Mouse (Mus musculus) adipocyte (in vitro differentiated cells): ENCODE measurements at regions not wholly inside any gene's neighbourhood (a gene's known extent, or its start where the extent isn't known, plus 50 kb on each side); places are given as distances from the start of the nearest gene placed in this dataset.
A peak's percentile ranks its signal among the peaks of the same experiment; 100 is the strongest.

Experiments
- DNase-seq: peaks from one replicate; pipeline ENCODE4 v3.0.0-alpha.2; 2016; ENCODE audit warnings: low spot score

- peak; percentile 47 for DNase-seq
Measured at GRCm38 (mm10) chr14:105950924-105951323, 54.3 kb upstream of the Spry2 start.

GRCm38 (mm10) chr14:105955082-105955481 is 58.5 kb upstream of the Spry2 start:
- no peak for DNase-seq

- DNase-seq: no peak
Measured at GRCm38 (mm10) chr14:105956796-105957195, 60.2 kb upstream of the Spry2 start.

GRCm38 (mm10) chr14:105958005-105958404 is 61.4 kb upstream of the Spry2 start:
- no peak for DNase-seq

- DNase-seq: peak; percentile 38
Measured at GRCm38 (mm10) chr14:105979544-105980323, 83.1 kb upstream of the Spry2 start.

GRCm38 (mm10) chr14:105980324-105980680 is 83.7 kb upstream of the Spry2 start:
- DNase-seq: no peak

GRCm38 (mm10) chr14:105987341-105987882 is 90.8 kb upstream of the Spry2 start:
- no peak for DNase-seq

- DNase-seq: peak; percentile 24
Measured at GRCm38 (mm10) chr14:105988738-105989137, 92.1 kb upstream of the Spry2 start.

- no peak for DNase-seq
Measured at GRCm38 (mm10) chr14:105993124-105993523, 96.5 kb upstream of the Spry2 start.

- no peak for DNase-seq
Measured at GRCm38 (mm10) chr14:105999801-106000200, 103.2 kb upstream of the Spry2 start.

- no peak for DNase-seq
Measured at GRCm38 (mm10) chr14:106007769-106008168, 98.2 kb upstream of the Trim52 start.

GRCm38 (mm10) chr14:106008951-106009350 is 97.0 kb upstream of the Trim52 start:
- DNase-seq: no peak

GRCm38 (mm10) chr14:106010961-106011360 is 95.0 kb upstream of the Trim52 start:
- DNase-seq: peak; percentile 41

GRCm38 (mm10) chr14:106011991-106012427 is 94.0 kb upstream of the Trim52 start:
- peak; percentile 47 for DNase-seq

- no peak for DNase-seq
Measured at GRCm38 (mm10) chr14:106022806-106023205, 83.2 kb upstream of the Trim52 start.

- no peak for DNase-seq
Measured at GRCm38 (mm10) chr14:106026815-106027214, 79.2 kb upstream of the Trim52 start.

- DNase-seq: no peak
Measured at GRCm38 (mm10) chr14:106027686-106028085, 78.3 kb upstream of the Trim52 start.

- no peak for DNase-seq
Measured at GRCm38 (mm10) chr14:106031094-106031493, 74.9 kb upstream of the Trim52 start.

- no peak for DNase-seq
Measured at GRCm38 (mm10) chr14:106033793-106034192, 72.2 kb upstream of the Trim52 start.

GRCm38 (mm10) chr14:106034933-106035665 is 70.9 kb upstream of the Trim52 start:
- no peak for DNase-seq

- DNase-seq: peak; percentile 12
Measured at GRCm38 (mm10) chr14:106044274-106044673, 61.7 kb upstream of the Trim52 start.

GRCm38 (mm10) chr14:106050231-106050630 is 55.8 kb upstream of the Trim52 start:
- DNase-seq: no peak
